ENCODE assay signal across 22 mouse cellular contexts in genomic region chr12:71467820-71468219, GRCm38 (mm10).
DNase-seq lines count a peak whose midpoint lies in the region; ATAC-seq and TF ChIP-seq lines count a peak whose summit lies in the region.
"Had no signal": no experiment of that assay in that cellular context is flagged by ENCODE, and none has a peak within 500 bp of the region (broad histone marks: within the 10 kb centered on the region; RNA-seq: fewer than 3 reads in every experiment).

No protein-coding gene starts in this region.

- no peak for TF ChIP-seq EP300 in stomach, postnatal 0 days (optimal IDR thresholded peaks at IDR 0.05)

- H3K27ac ChIP-seq in embryonic facial prominence, embryonic 12.5 days, result 0 out of 2 replicates have a peak overlapping the region, but pooled peaks have one; percentile 6
- H3K27ac ChIP-seq in embryonic facial prominence, embryonic 10.5 days (replicated peaks), result no peak overlapping the region; the same call in 1 of the 2 replicates
- 0 out of 2 replicates have a peak overlapping the region, but pooled peaks have one; percentile 17 for H3K27ac ChIP-seq in heart, embryonic 13.5 days (replicated peaks)
- H3K27ac ChIP-seq in heart, embryonic 10.5 days, result no peak overlapping the region
- peak overlapping the region; percentile 56 for H3K27ac ChIP-seq in kidney, embryonic 15.5 days
- H3K27ac ChIP-seq in stomach, embryonic 16.5 days (ENCODE audit: low read length), result no peak overlapping the region
- no peak overlapping the region for H3K27ac ChIP-seq in stomach, postnatal 0 days (replicated peaks)
- H3K27ac ChIP-seq: forebrain, embryonic 13.5 days; heart, embryonic 15.5 days; hindbrain, embryonic 12.5 days; hindbrain, postnatal 0 days had no signal

- no peak for DNase-seq in embryonic facial prominence, embryonic 10.5 days (ENCODE audit: low spot score)
- DNase-seq in heart, embryonic 10.5 days (ENCODE audit: low spot score), result no peak
- DNase-seq in kidney, postnatal 14 days, result no peak
- DNase-seq in stomach, postnatal 0 days (ENCODE audit: low spot score), result no peak
- DNase-seq: adrenal gland, adult 8-10 months; adrenal gland, postnatal 36 days; B cell, adult 2 months; cerebellum, adult 11 months; cerebellum, adult 8-10 months; cerebellum, postnatal 25 days; forebrain, postnatal 0 days; gastrocnemius, postnatal 36 days had no signal

- TF ChIP-seq CTCF in stomach, postnatal 0 days (IDR thresholded peaks at IDR 0.05; ENCODE audit: low read depth), result no peak

- no peaks in the 10 kb centered on the region for H3K36me3 ChIP-seq in embryonic facial prominence, embryonic 12.5 days
- no peaks in the 10 kb centered on the region for H3K36me3 ChIP-seq in embryonic facial prominence, embryonic 10.5 days (replicated peaks)
- H3K36me3 ChIP-seq in heart, embryonic 13.5 days, result no peaks in the 10 kb centered on the region
- H3K36me3 ChIP-seq in heart, embryonic 10.5 days, result no peaks in the 10 kb centered on the region
- no peaks in the 10 kb centered on the region for H3K36me3 ChIP-seq in kidney, embryonic 15.5 days
- no peaks in the 10 kb centered on the region for H3K36me3 ChIP-seq in stomach, embryonic 16.5 days (ENCODE audit: control insufficient read depth, insufficient read depth, low read length)
- H3K36me3 ChIP-seq in stomach, postnatal 0 days (ENCODE audit: control insufficient read depth, insufficient read depth, low read length), result no peaks in the 10 kb centered on the region
- H3K36me3 ChIP-seq: G1E; heart, embryonic 15.5 days; hindbrain, embryonic 12.5 days had no signal

- ATAC-seq in embryonic facial prominence, embryonic 12.5 days (ENCODE audit: insufficient number of reproducible peaks, insufficient read depth, low FRiP score, low TSS enrichment), result no peak
- no peak for ATAC-seq in heart, embryonic 13.5 days (ENCODE audit: extremely low read depth, insufficient number of reproducible peaks, low FRiP score, low TSS enrichment)
- peak; percentile 49; the same call in 1 of the 2 replicates for ATAC-seq in kidney, embryonic 15.5 days (replicated peaks; ENCODE audit: low FRiP score)
- ATAC-seq in stomach, embryonic 16.5 days (ENCODE audit: insufficient read depth, low FRiP score), result 0 out of 2 replicates have a peak, but pooled peaks have one; percentile 33
- ATAC-seq in stomach, postnatal 0 days (ENCODE audit: low FRiP score, low TSS enrichment), result no peak
- ATAC-seq: CD4-positive, CD25-positive, alpha-beta regulatory T cell, adult 4 months; forebrain, embryonic 13.5 days; forebrain, postnatal 0 days; hindbrain, postnatal 0 days had no signal

- no peak overlapping the region for H3K9ac ChIP-seq in embryonic facial prominence, embryonic 12.5 days
- no peak overlapping the region for H3K9ac ChIP-seq in heart, embryonic 13.5 days
- H3K9ac ChIP-seq in kidney, embryonic 15.5 days, result no peak overlapping the region
- H3K9ac ChIP-seq in stomach, embryonic 16.5 days (ENCODE audit: low read length), result no peak overlapping the region
- no peak overlapping the region for H3K9ac ChIP-seq in stomach, postnatal 0 days (ENCODE audit: low read length)
- H3K9ac ChIP-seq: forebrain, embryonic 13.5 days; forebrain, postnatal 0 days; heart, embryonic 15.5 days; hindbrain, embryonic 12.5 days had no signal

- H3K4me1 ChIP-seq in embryonic facial prominence, embryonic 12.5 days, result peaks cover 12% of the 10 kb centered on the region; the same call in 1 of the 2 replicates
- peaks cover 19% of the 10 kb centered on the region for H3K4me1 ChIP-seq in embryonic facial prominence, embryonic 10.5 days
- peaks cover 32% of the 10 kb centered on the region for H3K4me1 ChIP-seq in heart, embryonic 13.5 days
- H3K4me1 ChIP-seq in heart, embryonic 10.5 days, result peaks cover 16% of the 10 kb centered on the region; the same call in 1 of the 2 replicates
- H3K4me1 ChIP-seq in kidney, embryonic 15.5 days, result peaks cover 20% of the 10 kb centered on the region
- peaks cover 3% of the 10 kb centered on the region; the same call in 1 of the 2 replicates for H3K4me1 ChIP-seq in stomach, embryonic 16.5 days (ENCODE audit: control insufficient read depth, insufficient read depth, low read length)
- no peaks in the 10 kb centered on the region for H3K4me1 ChIP-seq in stomach, postnatal 0 days (replicated peaks; ENCODE audit: control insufficient read depth, insufficient read depth)

- WGBS in embryonic facial prominence, embryonic 12.5 days, result 80% methylated on average over 7 of the region's 7 CpGs
- 82% methylated on average over 7 of the region's 7 CpGs for WGBS in embryonic facial prominence, embryonic 10.5 days
- 71% methylated on average over 7 of the region's 7 CpGs for WGBS in heart, embryonic 13.5 days
- 76% methylated on average over 7 of the region's 7 CpGs for WGBS in heart, embryonic 10.5 days
- WGBS in kidney, embryonic 15.5 days, result 67% methylated on average over 7 of the region's 7 CpGs
- 70% methylated on average over 7 of the region's 7 CpGs for WGBS in stomach, embryonic 16.5 days
- 67% methylated on average over 7 of the region's 7 CpGs for WGBS in stomach, postnatal 0 days

- H3K27me3 ChIP-seq in embryonic facial prominence, embryonic 12.5 days, result no peaks in the 10 kb centered on the region
- H3K27me3 ChIP-seq in embryonic facial prominence, embryonic 10.5 days (replicated peaks; ENCODE audit: low read depth, poor library complexity, severe bottlenecking), result no peaks in the 10 kb centered on the region
- H3K27me3 ChIP-seq in heart, embryonic 13.5 days (replicated peaks), result peaks cover 38% of the 10 kb centered on the region
- H3K27me3 ChIP-seq in heart, embryonic 10.5 days (ENCODE audit: insufficient read depth, poor library complexity, severe bottlenecking), result 0 out of 2 replicates have a peak, but pooled peaks cover 8% of the 10 kb centered on the region
- H3K27me3 ChIP-seq in kidney, embryonic 15.5 days, result no peaks in the 10 kb centered on the region
- H3K27me3 ChIP-seq in stomach, embryonic 16.5 days (ENCODE audit: control insufficient read depth, insufficient read depth, low read length), result no peaks in the 10 kb centered on the region
- no peaks in the 10 kb centered on the region for H3K27me3 ChIP-seq in stomach, postnatal 0 days (ENCODE audit: control insufficient read depth, insufficient read depth, low read length)
- H3K27me3 ChIP-seq: forebrain, embryonic 13.5 days; hindbrain, embryonic 12.5 days had no signal

- no peak overlapping the region for H3K4me2 ChIP-seq in embryonic facial prominence, embryonic 12.5 days (replicated peaks)
- H3K4me2 ChIP-seq in heart, embryonic 13.5 days, result no peak overlapping the region
- no peak overlapping the region for H3K4me2 ChIP-seq in kidney, embryonic 15.5 days
- no peak overlapping the region for H3K4me2 ChIP-seq in stomach, embryonic 16.5 days (ENCODE audit: low read depth, low read length)
- H3K4me2 ChIP-seq in stomach, postnatal 0 days (replicated peaks; ENCODE audit: low read depth), result no peak overlapping the region
- H3K4me2 ChIP-seq: forebrain, embryonic 13.5 days; heart, embryonic 15.5 days; hindbrain, embryonic 12.5 days had no signal

- no peaks in the 10 kb centered on the region for H3K9me3 ChIP-seq in embryonic facial prominence, embryonic 12.5 days
- H3K9me3 ChIP-seq in embryonic facial prominence, embryonic 10.5 days, result no peaks in the 10 kb centered on the region
- H3K9me3 ChIP-seq in heart, embryonic 13.5 days, result no peaks in the 10 kb centered on the region
- no peaks in the 10 kb centered on the region for H3K9me3 ChIP-seq in heart, embryonic 10.5 days
- H3K9me3 ChIP-seq in kidney, embryonic 15.5 days (replicated peaks), result no peaks in the 10 kb centered on the region
- H3K9me3 ChIP-seq in stomach, embryonic 16.5 days (replicated peaks; ENCODE audit: control insufficient read depth, low read length), result no peaks in the 10 kb centered on the region
- H3K9me3 ChIP-seq in stomach, postnatal 0 days (ENCODE audit: control insufficient read depth, low read length), result no peaks in the 10 kb centered on the region
- H3K9me3 ChIP-seq: forebrain, embryonic 13.5 days; G1E; heart, embryonic 15.5 days; hindbrain, embryonic 12.5 days had no signal

- H3K4me3 ChIP-seq in embryonic facial prominence, embryonic 12.5 days, result no peak overlapping the region
- H3K4me3 ChIP-seq in embryonic facial prominence, embryonic 10.5 days, result no peak overlapping the region
- H3K4me3 ChIP-seq in heart, embryonic 13.5 days, result no peak overlapping the region
- H3K4me3 ChIP-seq in heart, embryonic 10.5 days, result no peak overlapping the region
- no peak overlapping the region for H3K4me3 ChIP-seq in kidney, embryonic 15.5 days (replicated peaks)
- no peak overlapping the region for H3K4me3 ChIP-seq in stomach, embryonic 16.5 days (replicated peaks; ENCODE audit: low read length)
- no peak overlapping the region for H3K4me3 ChIP-seq in stomach, postnatal 0 days (ENCODE audit: low read depth, low read length)
- H3K4me3 ChIP-seq: forebrain, embryonic 13.5 days; heart, embryonic 15.5 days; hindbrain, embryonic 12.5 days had no signal

Comparison
In these comparisons a context has a peak if more than half of its experiments do, and no peak if none do; other contexts are left out.
1. ATAC-seq: peak in kidney, embryonic 15.5 days (single experiment) and stomach, embryonic 16.5 days (single experiment); none in embryonic facial prominence, embryonic 12.5 days (single experiment), heart, embryonic 13.5 days (single experiment) and stomach, postnatal 0 days (single experiment).
2. H3K27ac ChIP-seq: peak in embryonic facial prominence, embryonic 12.5 days (single experiment), heart, embryonic 13.5 days (single experiment) and kidney, embryonic 15.5 days (single experiment); none in embryonic facial prominence, embryonic 10.5 days (single experiment), heart, embryonic 10.5 days (single experiment), stomach, embryonic 16.5 days (single experiment) and stomach, postnatal 0 days (single experiment).